Mouse (Mus musculus) embryo, embryonic 10 days (tissue): ENCODE measurements around the gene Hspb9.
A peak's percentile ranks its signal among the peaks of the same experiment; 100 is the strongest.

Experiments used
- DNase-seq: peaks from one replicate; pipeline ENCODE4 v3.0.0-alpha.2; 2015; ENCODE audit warnings: low spot score

Hspb9 gene

DNA sequence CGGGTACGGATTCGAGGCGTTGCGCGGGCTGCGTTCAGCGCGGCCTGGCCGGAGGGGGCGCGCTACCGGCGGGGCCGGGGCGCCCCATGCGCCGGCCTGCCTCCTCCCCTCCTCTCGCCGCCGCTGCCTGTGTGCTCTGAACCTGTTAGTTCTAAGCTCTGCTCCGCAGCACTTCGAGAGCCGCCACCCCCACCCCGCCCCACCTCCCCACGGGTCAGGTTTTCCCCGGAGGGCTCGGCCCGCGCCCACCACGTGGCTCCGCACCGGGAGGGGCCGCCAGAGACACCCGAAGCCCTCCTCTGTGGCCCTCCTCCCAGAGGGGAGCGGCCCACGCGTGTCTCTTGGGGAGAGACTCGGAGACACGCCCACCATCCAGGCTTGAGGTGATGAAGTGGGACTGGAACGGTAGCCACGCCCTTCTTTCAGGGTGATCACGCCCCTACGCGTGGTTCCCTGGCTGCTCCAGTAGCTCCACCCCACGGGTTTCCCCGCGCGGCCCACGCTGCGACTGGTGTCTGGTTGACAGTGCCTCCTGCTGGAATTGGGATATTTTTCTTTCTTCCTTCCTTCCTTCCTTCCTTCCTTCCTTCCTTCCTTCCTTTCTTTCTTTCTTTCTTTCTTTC is 46.1 kb downstream of the Hspb9 start, which contains the start of gene Kcnh4:
Kcnh4 (minus strand) TSS at position 332 of the 623 bp plus-strand sequence.
- peak; percentile 49 for DNase-seq

GRCm38 (mm10) chr11:100761547-100762045 is 47.9 kb downstream of the Hspb9 start:
- DNase-seq, result peak; percentile 94

DNA sequence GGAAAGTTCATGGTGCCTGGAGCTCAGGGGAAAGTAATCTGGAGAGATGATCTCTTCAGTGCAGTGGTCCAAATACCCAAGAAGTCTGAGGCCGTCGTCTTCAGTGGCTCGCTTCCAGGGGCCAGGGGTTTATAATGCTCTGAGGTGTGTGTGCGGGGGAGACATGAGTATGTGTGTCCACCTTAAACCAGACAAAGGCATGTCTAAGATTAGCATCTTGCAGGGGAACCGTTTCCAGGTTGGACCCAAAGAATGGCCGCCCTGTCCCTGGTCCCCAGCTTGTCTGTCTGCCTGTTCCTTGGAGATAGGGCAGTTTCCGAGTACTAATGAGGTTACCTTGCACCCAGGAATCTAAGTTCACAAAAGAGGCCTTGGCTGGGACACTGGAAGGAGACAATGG is 49.2 kb downstream of the Hspb9 start, which contains the start of gene Hcrt:
Hcrt (minus strand) TSS at position 101 of the 400 bp plus-strand sequence.
- no peak for DNase-seq
